Mouse (Mus musculus) lung, adult 2 months (tissue): ENCODE results near the gene Igsf9b.

ENCODE experiments used
- CTCF ChIP-seq: fragments of 200-500 bp; IDR thresholded peaks from 2 replicates; pipeline ENCODE4 v1.5.1; 2011; ENCODE audit warnings: mild to moderate bottlenecking, low read length, control low read depth; ENCODE audit not compliant: insufficient read depth
- POLR2A ChIP-seq: fragments of 200-500 bp; IDR thresholded peaks from 2 replicates; pipeline ENCODE4 v1.6.1; 2011; ENCODE audit warnings: low read depth, mild to moderate bottlenecking, control low read depth, low read length, borderline replicate concordance; ENCODE audit errors: extremely low read depth

GRCm38 (mm10) chr9:27306642-27307041 is 7.6 kb downstream of the Igsf9b start:
- TF ChIP-seq POLR2A: no peak
- TF ChIP-seq CTCF: no peak
